Mouse (Mus musculus) neural tube, embryonic 13.5 days (tissue): ENCODE results near the gene Arpc1a. TPM values are rescaled to one million over a fixed set of nuclear protein-coding genes. Genes with fewer than 3 reads are reported as not detected.
"Not testable (repeated sequence)": the region's sequence is repeated elsewhere in the genome, so short reads cannot be mapped to it uniquely, and the experiment has no call there.

ENCODE experiments used
- ATAC-seq: fragments of 200-750 bp; cut with Nextera tagmentation; 2 replicates; pipeline ENCODE4 v1.8.0; 2017; ENCODE audit warnings: low read depth, mild to moderate bottlenecking, moderate TSS enrichment, moderate library complexity
- H3K27ac ChIP-seq: fragments of 300-500 bp; sonication (generic); replicated peaks from 2 replicates; pipeline ENCODE4 v1.5.1; 2015; ENCODE audit warnings: moderate library complexity, mild to moderate bottlenecking, inconsistent platforms
- H3K27me3 ChIP-seq: fragments of 300-500 bp; sonication (generic); 2 replicates; pipeline ENCODE4 v1.6.1; 2015; ENCODE audit warnings: mild to moderate bottlenecking, inconsistent platforms
- H3K36me3 ChIP-seq: fragments of 300-500 bp; sonication (generic); 2 replicates; pipeline ENCODE4 v1.6.1; 2015; ENCODE audit warnings: mild to moderate bottlenecking, inconsistent platforms
- H3K4me1 ChIP-seq: fragments of 300-500 bp; sonication (generic); replicated peaks from 2 replicates; pipeline ENCODE4 v1.6.1; 2015; ENCODE audit warnings: inconsistent platforms
- H3K4me2 ChIP-seq: fragments of 300-500 bp; sonication (generic); 2 replicates; pipeline ENCODE4 v1.6.1; 2015; ENCODE audit warnings: inconsistent platforms, mild to moderate bottlenecking, moderate library complexity
- H3K4me3 ChIP-seq: fragments of 300-500 bp; sonication (generic); 2 replicates; pipeline ENCODE4 v1.5.1; 2015; ENCODE audit warnings: mild to moderate bottlenecking, inconsistent platforms
- H3K9ac ChIP-seq: fragments of 300-500 bp; sonication (generic); 2 replicates; pipeline ENCODE4 v1.6.1; 2015; ENCODE audit warnings: moderate library complexity, mild to moderate bottlenecking, inconsistent platforms
- H3K9me3 ChIP-seq: fragments of 300-500 bp; sonication (generic); 2 replicates; pipeline ENCODE4 v1.6.1; 2016; ENCODE audit warnings: inconsistent platforms
- WGBS: fragments of 180-500 bp; shearing (Covaris S2); methylation state at CpG from one replicate; pipeline ENCODE4 v1.1.7; 2015; 5-methylcytosine and 5-hydroxymethylcytosine counted together
- polyA plus RNA-seq: library from polyadenylated mRNA; unstranded; fragments of >200 nt; fragmentation: Nextera tagmentation; extraction: Ambion mirVana; gene quantifications from 2 replicates; pipeline ENCODE4 v1.2.1, GENCODE M21; 2015

Gene Arpc1a
- polyA plus RNA-seq, 1 experiment from 2014 or later: 239 TPM

DNA sequence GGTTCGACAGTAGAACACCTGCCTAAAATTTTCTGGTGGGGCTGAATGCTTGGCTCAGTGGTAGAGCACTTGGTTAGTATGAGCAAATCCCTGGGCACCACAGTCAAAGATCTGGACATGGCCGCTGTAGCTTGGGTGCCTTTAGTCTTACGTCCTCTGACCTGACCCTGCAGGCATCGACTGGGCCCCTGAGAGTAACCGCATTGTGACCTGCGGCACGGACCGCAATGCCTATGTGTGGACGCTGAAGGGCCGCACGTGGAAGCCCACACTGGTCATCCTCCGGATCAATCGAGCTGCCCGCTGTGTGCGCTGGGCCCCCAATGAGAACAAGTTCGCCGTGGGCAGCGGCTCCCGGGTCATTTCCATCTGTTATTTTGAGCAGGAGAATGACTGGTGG, 39.8 kb downstream of the Arpc1a start:
- H3K36me3 ChIP-seq: peaks cover 55% of the 10 kb centered on the region
- H3K9me3 ChIP-seq: no peaks in the 10 kb centered on the region
- 94% methylated on average over 19 of the region's 19 CpGs for WGBS
- H3K27me3 ChIP-seq: no peaks in the 10 kb centered on the region
- no peak for ATAC-seq
- no peak overlapping the region for H3K9ac ChIP-seq
- no peaks in the 10 kb centered on the region for H3K4me1 ChIP-seq
- H3K4me2 ChIP-seq: no peak overlapping the region
- H3K4me3 ChIP-seq: no peak overlapping the region
- no peak overlapping the region for H3K27ac ChIP-seq

DNA sequence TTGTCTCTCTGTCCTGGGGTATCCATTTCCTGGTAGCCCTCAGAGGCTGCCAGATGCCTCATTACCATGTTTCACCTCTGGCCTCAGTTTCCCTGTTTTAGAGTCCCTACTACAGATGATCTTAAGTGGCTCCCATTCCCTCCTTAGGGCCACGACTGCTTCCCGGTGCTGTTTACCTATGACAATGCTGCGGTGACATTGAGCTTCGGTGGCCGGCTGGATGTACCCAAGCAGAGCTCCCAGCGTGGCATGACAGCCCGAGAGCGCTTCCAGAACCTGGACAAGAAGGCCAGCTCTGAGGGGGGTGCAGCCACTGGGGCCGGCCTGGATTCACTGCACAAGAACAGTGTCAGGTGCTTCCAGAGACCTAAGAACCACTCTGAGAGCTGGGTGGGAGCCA, 43.0 kb downstream of the Arpc1a start:
- Histone ChIP-seq H3K9me3 (no peaks in the 10 kb centered on the region), H3K4me3 (no peak overlapping the region), H3K36me3 (peaks cover 84% of the 10 kb centered on the region), H3K27ac (no peak overlapping the region), H3K4me2 (no peak overlapping the region), H3K27me3 (no peaks in the 10 kb centered on the region), H3K4me1 (no peaks in the 10 kb centered on the region), H3K9ac (no peak overlapping the region)
- WGBS: 96% methylated on average over 9 of the region's 9 CpGs
- no peak for ATAC-seq

DNA sequence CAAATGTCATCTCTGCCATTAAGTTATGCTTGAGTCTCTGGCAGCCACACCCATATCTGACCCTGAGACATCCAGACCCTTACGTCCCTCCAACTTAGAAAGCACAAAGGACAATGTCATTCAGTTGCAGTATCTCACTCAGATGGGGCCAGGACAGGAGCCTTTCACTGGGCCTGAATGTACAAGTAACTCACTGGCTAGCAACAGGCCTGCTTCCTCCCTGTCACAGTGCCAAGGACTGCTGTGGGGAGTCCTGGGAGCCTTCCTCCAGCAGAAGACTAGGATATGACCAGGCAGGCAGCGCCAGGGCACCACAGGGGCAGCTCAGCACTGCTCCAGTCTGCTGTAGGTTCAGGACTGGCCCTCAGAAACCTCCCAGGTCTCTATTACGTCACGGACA, 45.5 kb downstream of the Arpc1a start:
- Histone ChIP-seq H3K4me2 (no peak overlapping the region), H3K27me3 (no peaks in the 10 kb centered on the region), H3K27ac (no peak overlapping the region), H3K9ac (no peak overlapping the region), H3K4me1 (no peaks in the 10 kb centered on the region), H3K4me3 (no peak overlapping the region), H3K9me3 (no peaks in the 10 kb centered on the region), H3K36me3 (peaks cover 97% of the 10 kb centered on the region)
- no peak for ATAC-seq
- WGBS: 94% methylated on average over 4 of the region's 4 CpGs

DNA sequence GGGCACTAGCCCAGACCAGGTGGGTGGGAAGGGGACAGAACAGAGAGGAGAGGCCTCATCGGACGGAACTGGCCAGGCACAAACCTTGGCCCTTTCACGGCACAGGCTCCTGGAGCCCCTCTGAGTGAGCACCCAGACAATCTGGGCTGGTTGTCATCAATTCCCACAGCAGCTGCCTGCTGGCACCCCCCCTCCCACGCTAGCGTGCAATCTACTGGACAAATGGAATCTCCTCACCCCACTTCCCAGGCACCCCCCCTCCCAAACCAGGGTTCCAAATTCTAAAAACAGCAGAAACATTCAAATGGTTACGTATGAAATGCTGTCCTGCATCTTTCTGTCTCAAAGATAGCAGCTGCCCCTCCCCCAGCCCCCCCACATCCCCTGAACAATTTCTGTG, 46.1 kb downstream of the Arpc1a start:
- H3K4me1 ChIP-seq, H3K9ac ChIP-seq, H3K27me3 ChIP-seq, H3K9me3 ChIP-seq, ATAC-seq, H3K4me2 ChIP-seq, H3K4me3 ChIP-seq, H3K27ac ChIP-seq: not testable (repeated sequence)
- WGBS: 100% methylated on average over 5 of the region's 6 CpGs
- peaks cover 97% of the 10 kb centered on the region for H3K36me3 ChIP-seq

DNA sequence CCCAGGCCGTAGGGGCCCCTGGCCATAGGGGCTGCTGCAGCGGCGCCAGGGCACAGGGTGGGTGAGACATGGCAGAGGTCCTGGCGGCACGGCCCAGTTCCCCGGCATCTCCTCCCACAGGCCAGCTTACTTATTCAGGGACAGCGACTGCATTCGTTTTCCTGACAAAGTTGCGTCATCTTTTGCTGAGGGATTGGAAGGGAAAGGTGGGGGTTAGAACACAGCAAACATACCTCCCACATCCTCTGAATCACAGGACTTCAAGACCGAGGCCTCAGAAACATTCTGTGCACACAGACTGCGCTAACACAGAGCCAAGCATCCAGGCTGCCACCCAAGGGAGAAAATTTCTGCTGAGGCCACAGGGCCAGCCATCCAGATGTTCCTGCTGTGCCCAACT, 46.6 kb downstream of the Arpc1a start:
- WGBS: 95% methylated on average over 11 of the region's 11 CpGs
- Histone ChIP-seq H3K27me3 (no peaks in the 10 kb centered on the region), H3K9ac (no peak overlapping the region), H3K27ac (no peak overlapping the region), H3K9me3 (no peaks in the 10 kb centered on the region), H3K4me2 (no peak overlapping the region), H3K4me1 (no peaks in the 10 kb centered on the region), H3K36me3 (peaks cover 97% of the 10 kb centered on the region), H3K4me3 (no peak overlapping the region)
- no peak for ATAC-seq

DNA sequence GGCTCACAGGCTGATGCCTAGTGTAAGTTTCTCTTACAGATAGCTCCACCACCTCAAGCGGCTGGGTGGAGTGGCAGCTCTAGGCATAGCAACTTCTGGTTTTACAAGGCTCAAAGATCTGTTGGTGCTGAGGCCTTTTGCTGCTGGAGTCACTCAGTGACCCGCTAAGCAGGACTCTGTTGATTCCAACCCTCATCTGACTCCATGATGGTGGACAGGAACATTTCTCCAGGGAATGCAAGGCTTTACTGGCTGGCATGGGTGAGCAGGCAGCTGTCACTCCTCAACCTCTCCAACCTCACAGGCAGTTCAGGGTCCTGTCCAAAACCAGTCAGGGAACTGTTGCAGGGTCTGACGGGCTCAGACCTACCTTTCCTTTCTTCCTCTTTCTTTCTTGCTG, 47.4 kb downstream of the Arpc1a start:
- Histone ChIP-seq H3K27me3 (no peaks in the 10 kb centered on the region), H3K9ac (no peak overlapping the region), H3K36me3 (peaks cover 97% of the 10 kb centered on the region), H3K4me1 (no peaks in the 10 kb centered on the region), H3K4me3 (no peak overlapping the region), H3K9me3 (no peaks in the 10 kb centered on the region), H3K4me2 (no peak overlapping the region), H3K27ac (no peak overlapping the region)
- 94% methylated on average over 3 of the region's 3 CpGs for WGBS
- no peak for ATAC-seq

DNA sequence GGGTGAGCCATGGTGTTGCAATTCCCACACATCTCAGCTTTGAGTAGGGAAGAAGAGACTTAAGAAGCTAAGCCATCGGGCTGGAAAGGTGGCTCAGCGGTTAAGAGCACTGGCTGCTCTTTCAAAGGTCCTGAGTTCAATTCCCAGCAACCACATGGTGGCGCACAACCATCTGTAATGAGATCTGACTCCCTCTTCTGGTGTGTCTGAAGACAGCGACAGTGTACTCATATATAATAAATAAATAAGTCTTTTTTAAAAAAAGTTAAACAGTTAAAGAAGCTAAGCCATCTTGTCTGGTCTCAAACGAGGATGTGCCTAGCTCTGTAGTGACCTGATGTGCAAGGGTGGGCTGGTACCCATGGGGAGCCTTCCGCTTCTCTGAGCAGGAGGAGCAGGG, 49.6 kb downstream of the Arpc1a start:
- 89% methylated on average over 6 of the region's 6 CpGs for WGBS
- H3K36me3 ChIP-seq: peaks cover 88% of the 10 kb centered on the region
- not testable (repeated sequence) for H3K4me3 ChIP-seq, H3K9me3 ChIP-seq, H3K27ac ChIP-seq, H3K9ac ChIP-seq, H3K27me3 ChIP-seq, ATAC-seq, H3K4me2 ChIP-seq
- peaks cover 14% of the 10 kb centered on the region for H3K4me1 ChIP-seq

DNA sequence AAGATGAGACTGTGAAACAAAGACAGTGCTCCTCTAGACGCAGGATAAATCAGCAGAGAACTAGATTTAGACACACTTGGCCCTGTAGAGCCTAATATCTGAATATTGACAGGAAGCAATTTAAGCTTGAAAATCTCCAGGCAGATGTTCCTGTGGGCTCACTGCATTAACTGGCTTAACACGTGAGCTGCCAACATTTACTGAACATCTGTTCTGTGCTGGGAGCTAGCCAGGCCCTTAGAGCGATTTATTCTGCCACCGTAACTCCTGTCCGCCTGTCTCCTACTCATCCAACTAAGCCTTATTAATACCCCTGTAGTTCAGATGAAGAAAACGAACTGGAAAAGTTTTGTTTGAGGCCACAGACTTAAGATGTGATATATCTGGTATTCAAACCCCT, 55.2 kb downstream of the Arpc1a start:
- 16% methylated on average over 6 of the region's 6 CpGs for WGBS

DNA sequence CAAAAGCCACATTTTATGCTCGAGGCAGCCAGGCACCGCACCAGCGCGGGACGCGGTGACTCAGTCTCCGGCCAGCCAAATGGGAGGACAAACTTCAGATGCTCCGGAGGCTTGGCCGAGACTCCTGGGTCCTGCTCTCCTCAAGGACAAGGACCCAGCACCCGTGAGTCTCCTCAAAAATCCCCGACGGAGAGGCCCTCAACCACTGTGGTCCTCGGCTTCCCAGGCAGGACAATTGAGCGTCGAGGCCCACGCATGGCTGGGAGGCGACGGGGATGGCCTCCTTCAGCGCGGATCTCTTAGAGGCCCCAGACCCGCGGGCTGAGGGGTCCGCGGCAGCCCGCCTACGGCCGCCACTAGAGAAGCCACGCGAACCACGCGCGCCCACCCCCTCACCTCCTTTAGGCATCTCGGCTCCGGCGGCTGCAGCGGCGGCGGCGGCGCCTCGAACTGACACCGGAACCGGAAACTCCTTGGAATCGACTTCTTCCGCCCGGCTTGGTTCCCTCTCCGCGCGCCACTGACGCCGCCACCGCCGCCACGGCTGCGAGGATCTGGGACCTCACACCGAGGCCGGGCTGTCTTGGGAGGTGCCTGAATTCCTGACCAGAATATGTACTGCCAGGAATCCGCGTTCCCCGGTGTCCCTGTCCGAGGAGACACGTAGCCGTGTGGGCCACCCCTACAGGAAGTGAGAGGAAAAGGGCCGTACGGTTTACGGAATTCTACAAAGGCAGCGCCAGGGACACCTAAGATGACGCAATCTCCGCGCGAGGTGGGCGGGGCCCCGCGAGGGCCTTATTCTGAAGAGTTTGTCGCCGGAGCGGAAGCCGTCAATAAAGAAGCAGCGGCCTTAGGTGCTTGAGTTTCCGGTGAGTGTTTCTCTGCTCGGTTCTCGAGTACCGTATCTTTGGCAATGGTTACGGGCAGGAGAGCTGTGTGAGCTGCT, 56.2 kb downstream of the Arpc1a start, which contains the start of the genes Pdap1 and Bud31:
TSS of gene Pdap1 (minus strand) at position 668 of the 949 bp plus-strand sequence.
TSS of gene Bud31 (plus strand) at position 792 of the 949 bp plus-strand sequence.
- H3K36me3 ChIP-seq: peaks cover 61% of the 10 kb centered on the region
- peak within 1 kb of the TSS; percentile 89 for H3K27ac ChIP-seq
- H3K27me3 ChIP-seq: no peaks in the 10 kb centered on the region
- peaks cover 35% of the 10 kb centered on the region for H3K4me1 ChIP-seq
- under 1% methylated on average over 83 of the region's 84 CpGs for WGBS
- H3K4me2 ChIP-seq: peak within 1 kb of the TSS; percentile 97
- H3K4me3 ChIP-seq: peak within 1 kb of the TSS; percentile 98
- no peaks in the 10 kb centered on the region for H3K9me3 ChIP-seq
- peak within 1 kb of the TSS; percentile 94 for H3K9ac ChIP-seq
- peak; percentile 93 for ATAC-seq

More for the DNA sequence above, 55.2 kb downstream of the Arpc1a start:
- peak overlapping the region; percentile 98 for H3K4me3 ChIP-seq
- H3K9ac ChIP-seq: peak overlapping the region; percentile 94
- peaks cover 61% of the 10 kb centered on the region for H3K36me3 ChIP-seq
- no peak for ATAC-seq
- peak overlapping the region; percentile 97 for H3K4me2 ChIP-seq
- no peaks in the 10 kb centered on the region for H3K27me3 ChIP-seq
- H3K27ac ChIP-seq: no peak overlapping the region
- H3K9me3 ChIP-seq: no peaks in the 10 kb centered on the region
- H3K4me1 ChIP-seq: peaks cover 35% of the 10 kb centered on the region

DNA sequence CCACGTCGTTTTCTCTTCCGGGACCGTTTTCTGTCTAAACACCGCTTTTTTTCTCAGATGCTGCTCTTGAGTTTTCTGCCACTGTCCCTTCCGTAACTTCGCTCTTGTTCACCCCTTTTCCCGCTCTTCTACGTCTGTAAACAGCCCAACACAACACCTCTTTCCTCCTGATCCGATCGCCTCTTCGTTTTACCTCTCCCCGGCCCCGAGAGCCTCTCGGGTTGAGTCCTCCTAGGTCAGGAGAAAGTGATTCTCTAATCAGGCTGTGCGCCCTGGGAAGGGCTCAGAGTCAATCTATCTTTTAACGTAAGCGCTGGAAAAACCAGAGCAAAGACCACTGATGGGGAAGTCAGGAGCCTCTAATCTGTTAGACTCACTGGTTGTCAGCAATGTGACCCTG, 57.0 kb downstream of the Arpc1a start:
- peaks cover 35% of the 10 kb centered on the region for H3K4me1 ChIP-seq
- H3K4me3 ChIP-seq: peak overlapping the region; percentile 98
- peak; percentile 7; the same call in 1 of the 2 replicates for ATAC-seq
- WGBS: 1% methylated on average over 18 of the region's 18 CpGs
- H3K4me2 ChIP-seq: peak overlapping the region; percentile 97
- H3K36me3 ChIP-seq: peaks cover 61% of the 10 kb centered on the region
- H3K27ac ChIP-seq: peak overlapping the region; percentile 89
- no peaks in the 10 kb centered on the region for H3K9me3 ChIP-seq
- no peaks in the 10 kb centered on the region for H3K27me3 ChIP-seq
- peak overlapping the region; percentile 94 for H3K9ac ChIP-seq

DNA sequence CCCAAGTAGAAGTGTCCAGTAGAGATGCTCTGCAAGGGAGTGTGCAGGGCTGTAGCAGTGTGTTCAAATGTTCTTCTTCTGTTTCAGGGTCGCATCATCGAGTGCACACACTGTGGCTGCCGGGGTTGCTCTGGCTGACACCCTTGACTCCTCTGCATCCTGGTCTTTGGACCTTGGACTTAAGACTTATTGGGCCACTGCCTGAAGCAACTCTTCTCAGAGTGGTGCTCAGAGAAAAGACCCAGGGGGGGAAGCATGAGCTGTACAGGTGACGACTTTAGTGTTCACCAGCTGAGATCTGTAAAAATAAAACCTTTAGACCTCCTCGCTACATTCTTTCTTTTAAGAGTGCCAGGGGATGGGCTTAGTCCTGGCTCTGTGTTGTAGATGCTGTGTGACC, 64.1 kb downstream of the Arpc1a start:
- H3K9ac ChIP-seq: no peak overlapping the region
- H3K36me3 ChIP-seq: peaks cover 100% of the 10 kb centered on the region
- H3K4me2 ChIP-seq: no peak overlapping the region
- ATAC-seq: no peak
- H3K9me3 ChIP-seq: no peaks in the 10 kb centered on the region
- H3K4me3 ChIP-seq: no peak overlapping the region
- no peaks in the 10 kb centered on the region for H3K4me1 ChIP-seq
- 92% methylated on average over 5 of the region's 5 CpGs for WGBS
- H3K27me3 ChIP-seq: no peaks in the 10 kb centered on the region
- H3K27ac ChIP-seq: no peak overlapping the region

DNA sequence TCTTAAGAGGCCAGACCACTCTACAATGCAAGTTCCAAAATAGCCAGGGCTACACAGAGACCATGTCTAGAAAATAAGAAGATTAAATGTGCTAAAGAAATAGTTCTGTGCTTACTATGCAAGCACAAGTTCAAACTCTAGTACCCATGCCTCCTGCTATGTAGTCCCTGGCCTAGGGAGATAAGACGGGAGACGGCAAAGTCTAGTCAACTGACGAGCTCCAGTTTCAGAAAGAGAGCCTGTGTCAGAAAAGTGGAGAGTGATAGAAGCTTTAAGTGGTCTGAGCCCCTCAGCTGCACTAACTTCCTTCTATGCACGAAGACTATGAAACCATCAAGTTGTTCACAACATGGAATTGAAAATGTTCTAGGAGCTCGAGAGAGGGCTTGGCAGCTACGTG, 65.7 kb downstream of the Arpc1a start:
- 87% methylated on average over 6 of the region's 6 CpGs for WGBS
- Histone ChIP-seq H3K27ac (no peak overlapping the region), H3K27me3 (no peaks in the 10 kb centered on the region)

More for the DNA sequence above, 65.7 kb downstream of the Arpc1a start:
- Histone ChIP-seq H3K4me1 (no peaks in the 10 kb centered on the region), H3K4me2 (no peak overlapping the region), H3K9ac (no peak overlapping the region), H3K36me3 (peaks cover 99% of the 10 kb centered on the region), H3K4me3 (no peak overlapping the region), H3K9me3 (no peaks in the 10 kb centered on the region)
- no peak for ATAC-seq
